Mouse (Mus musculus): ENCODE results near the gene Prss38. TPM values are rescaled to one million over a fixed set of nuclear protein-coding genes. Genes with fewer than 3 reads are reported as not detected.

Gene Prss38
- not detected in 2 replicates for total RNA-seq (2015; ENCODE audit: low replicate concordance)
- total RNA-seq (2017; ENCODE audit: low replicate concordance), result not detected in 2 replicates

DNA sequence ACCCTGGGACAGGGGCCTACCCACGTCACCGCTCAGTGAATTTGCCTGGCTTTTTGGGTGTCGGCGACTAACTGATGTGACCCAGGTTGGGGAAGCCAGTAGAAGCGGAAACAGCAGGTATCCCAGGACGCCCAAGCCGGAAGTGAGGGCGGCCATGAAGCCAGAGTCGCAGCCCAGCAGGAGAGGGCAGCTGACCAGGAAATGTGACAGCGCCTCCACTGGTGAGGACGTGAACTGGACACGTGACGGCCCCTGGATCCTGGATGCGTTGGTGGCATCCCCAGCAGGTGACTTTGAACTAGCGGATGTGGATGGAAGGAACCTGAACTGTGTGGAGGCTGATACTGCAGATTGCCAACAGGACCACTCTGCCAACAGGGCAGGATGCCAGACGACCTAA lies at the start of gene Prss38:
Prss38 (minus strand) TSS at position 183 of the 400 bp plus-strand sequence.
- no peak for ATAC-seq (replicated peaks; ENCODE audit: low FRiP score, poor library complexity, severe bottlenecking)

DNA sequence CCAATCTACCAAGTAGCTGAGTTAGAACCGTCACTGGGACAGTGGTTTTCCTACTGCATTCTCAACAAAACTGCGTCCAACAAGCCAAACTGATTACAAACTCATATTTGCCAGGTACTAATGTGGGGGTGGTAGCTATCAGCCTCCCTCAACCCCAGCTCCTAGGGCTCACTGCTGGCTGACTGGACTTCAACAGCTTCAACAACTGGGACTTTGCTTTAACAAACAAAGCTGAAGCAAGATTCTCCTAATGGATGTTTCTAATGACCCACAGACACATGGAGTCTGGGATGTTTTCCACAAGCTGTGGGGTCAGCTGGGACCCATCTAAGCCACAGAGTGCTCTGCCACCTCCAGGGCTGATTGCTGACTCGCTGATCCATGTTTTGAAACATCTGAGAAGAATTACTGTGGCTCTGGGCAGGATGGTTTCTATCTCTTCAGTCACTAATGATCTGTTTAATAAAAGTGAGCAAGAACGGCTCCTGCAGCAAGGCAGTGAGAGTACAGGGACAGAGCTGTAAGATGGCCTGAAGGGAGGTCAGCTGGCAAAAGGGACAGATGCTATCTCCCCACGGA lies 47.6 kb upstream of the Prss38 start:
- ATAC-seq (replicated peaks; ENCODE audit: low FRiP score, poor library complexity, severe bottlenecking), result no peak

DNA sequence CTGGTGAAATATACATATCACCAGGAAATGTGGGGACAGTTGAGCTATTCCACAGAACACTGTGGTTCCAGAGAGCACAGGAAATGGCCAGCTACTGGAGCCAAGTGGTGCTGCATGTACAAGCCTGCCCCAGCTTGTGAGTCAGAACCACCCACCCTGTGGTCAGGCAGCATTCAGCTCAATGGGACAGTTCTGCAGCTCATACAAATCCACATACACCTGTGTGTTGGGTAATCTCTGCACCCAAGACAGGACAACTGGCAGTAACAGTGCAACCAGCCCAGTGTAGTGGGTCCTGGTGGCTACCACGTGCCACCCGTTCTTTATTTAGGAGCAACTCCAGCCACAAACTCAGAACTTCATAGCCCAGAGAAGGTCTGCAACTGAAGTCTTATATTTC lies 46.5 kb upstream of the Prss38 start:
- ATAC-seq (replicated peaks; ENCODE audit: low FRiP score, poor library complexity, severe bottlenecking), result no peak

DNA sequence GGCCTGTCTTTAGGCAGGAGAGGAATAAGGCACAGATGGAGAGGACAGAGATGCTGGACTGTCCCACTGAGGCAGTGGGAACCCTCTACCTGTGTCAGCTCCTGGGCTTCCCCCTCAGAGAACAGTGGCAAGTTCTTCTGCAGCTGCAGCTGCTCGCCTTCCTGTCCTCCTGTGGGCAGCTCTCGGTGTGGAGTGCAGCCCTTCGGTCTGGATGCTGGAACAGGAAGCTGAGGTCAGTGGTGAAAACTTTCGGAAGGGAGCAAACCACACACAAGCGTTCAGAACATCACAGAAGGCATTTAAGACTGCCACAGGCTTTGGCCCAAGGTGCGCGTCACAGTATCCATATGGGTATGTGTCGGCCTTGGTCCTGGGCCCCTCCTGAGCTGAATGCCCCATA lies 46.0 kb upstream of the Prss38 start:
- ATAC-seq (replicated peaks; ENCODE audit: low FRiP score, poor library complexity, severe bottlenecking), result no peak

DNA sequence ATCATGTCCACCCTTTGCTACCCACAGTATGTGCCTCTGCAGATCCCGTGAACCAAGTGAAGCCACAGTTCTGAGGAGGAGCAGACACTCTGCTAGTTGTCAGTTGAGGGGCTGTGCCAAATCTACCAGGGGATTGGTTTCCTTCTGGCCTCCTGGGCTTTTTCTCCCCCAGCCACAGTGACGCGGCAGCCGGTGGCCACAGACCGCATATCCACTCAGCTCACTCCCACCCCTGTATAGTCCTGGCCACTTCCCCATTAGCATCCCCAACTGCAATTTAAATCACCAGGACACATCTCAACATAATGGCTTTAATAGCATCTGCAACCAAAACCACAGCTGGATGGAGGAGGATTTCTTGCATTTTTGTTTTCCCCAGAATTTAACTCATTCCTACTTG lies 43.3 kb upstream of the Prss38 start:
- no peak for ATAC-seq (replicated peaks; ENCODE audit: low FRiP score, poor library complexity, severe bottlenecking)

DNA sequence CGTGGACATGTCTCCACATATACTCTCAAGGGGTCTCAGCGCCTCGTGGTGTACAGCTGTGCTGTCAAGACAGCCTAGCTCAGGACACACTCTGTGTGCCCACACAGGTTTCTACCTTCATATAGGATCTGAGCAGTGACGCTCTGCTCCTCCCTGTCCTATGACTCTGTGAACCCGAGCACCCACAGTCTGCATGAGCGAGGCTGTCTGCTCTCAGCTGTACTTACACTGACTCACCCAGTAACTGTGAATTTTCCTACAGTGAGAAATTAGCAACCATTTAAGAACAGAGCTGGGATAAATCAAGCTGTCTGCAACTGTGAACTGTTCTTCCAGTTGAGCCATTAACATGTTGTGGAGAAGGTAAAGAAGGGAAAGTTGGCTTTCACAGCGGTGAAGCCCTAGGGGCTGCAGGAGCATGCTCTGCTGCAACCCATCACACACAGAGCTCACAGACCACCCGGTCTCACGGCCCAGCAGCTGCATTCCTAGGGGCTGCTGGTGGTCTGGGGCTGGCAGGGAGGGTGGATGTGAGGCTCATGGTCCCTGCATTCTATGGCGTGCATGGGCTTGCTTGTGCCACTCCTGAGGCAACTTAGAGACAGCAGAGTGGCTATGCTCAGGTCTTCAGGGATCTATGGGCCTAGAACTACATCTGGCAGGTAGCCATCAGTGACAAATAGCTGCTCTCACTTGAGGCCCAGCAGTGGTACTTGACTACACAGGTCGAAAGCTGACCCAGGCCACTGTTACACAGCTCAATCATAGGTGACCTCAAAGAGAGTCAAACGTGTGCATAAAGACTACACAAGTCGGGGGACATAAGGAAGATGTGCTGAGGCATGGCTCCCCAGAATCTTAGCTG lies 37.8 kb upstream of the Prss38 start:
- ATAC-seq (replicated peaks; ENCODE audit: low FRiP score, poor library complexity, severe bottlenecking), result no peak

DNA sequence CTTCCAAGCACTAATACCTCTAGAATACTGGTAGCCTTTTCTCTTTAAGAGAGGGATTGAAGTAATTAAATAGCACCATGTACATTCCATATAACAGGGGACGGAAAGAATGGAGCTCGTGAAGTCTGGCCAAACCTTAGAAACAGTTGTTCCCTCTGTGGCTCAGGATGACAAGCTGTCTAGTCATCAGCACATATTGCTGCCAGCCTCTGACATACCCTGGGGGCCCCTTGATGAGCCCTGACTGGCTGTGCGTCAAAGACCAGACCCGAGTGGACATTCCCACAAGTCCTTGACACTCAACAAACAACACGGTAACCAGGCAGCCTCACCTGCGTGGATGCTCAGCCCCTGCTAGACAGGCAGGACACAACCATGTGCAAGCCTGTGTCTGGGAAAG lies 36.6 kb upstream of the Prss38 start:
- ATAC-seq (replicated peaks; ENCODE audit: low FRiP score, poor library complexity, severe bottlenecking), result no peak

DNA sequence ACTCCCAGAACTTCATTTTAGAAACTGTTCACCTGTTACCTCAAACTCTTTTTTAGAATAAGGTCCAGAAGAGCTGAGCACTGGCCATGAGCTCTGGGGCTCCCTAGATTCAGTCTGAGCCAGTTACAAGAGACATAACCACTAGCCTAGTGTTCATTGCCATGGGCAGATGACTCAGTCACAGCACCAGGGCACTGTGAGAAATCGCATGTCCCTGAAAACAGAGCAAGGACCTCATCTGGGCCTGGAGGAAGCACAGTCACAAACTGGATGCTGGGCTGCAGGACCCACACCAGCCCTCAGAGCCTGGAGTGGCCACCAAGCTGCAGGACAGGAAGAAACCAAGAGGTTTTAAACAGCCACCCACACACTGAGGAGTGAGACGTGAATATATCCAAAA lies 35.4 kb upstream of the Prss38 start:
- ATAC-seq (replicated peaks; ENCODE audit: low FRiP score, poor library complexity, severe bottlenecking), result no peak

DNA sequence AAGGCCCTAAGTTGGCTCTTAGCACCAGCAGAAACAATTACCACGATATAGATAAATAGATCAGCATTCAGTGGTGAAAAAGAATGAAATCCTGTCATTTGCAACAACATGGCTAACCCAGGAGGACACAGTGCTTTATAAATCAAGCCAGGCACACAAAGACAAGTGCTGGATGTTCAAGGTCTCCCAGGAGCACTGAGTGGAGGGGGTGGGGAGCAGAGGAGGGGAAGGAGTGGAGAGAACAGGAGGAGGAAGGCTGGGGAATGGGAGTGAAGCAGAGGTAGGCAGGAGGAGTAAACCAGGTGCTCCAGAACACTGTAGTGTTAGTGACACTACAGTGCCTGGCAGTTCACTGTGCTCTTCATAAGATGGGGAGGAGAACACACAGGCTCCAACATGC lies 30.3 kb upstream of the Prss38 start:
- ATAC-seq (replicated peaks; ENCODE audit: low FRiP score, poor library complexity, severe bottlenecking), result no peak

DNA sequence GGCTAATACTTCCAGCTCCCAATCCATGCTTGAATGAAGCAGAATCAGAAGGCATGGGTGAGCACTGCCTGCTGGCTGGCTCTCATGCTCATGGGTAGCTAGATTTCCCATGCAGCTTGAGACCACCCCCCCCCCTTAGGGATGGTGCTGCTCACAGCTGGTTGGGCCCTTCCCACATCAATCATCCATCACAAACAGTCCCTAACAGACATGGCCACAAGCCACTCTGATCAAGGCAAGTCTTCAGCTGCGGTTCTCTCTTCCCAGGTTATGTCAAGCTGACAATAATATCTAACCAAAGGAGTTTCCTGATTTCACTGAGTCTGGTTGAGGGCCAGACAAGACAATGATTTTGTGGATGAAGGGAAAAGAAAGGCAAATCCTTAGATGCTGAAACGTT lies 25.4 kb upstream of the Prss38 start:
- ATAC-seq (replicated peaks; ENCODE audit: low FRiP score, poor library complexity, severe bottlenecking), result no peak

DNA sequence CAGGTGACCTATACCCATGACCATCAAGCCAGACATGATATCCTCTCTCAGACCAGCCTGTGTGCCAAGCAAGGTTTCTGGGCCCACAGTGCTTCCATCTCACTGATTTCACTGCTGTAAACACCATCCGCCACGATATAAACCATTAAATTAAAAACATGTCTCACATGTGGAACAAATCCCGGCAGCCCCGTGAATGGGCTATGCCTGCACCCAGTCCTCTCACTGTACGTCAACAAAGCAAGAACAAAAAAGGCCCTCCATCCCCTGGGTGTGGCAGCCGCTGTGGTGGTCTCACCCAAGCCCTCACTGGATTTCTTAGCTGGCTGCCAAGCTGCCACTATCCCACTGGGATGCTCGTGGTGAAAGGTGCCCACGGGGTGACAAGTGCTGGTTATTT lies 24.4 kb upstream of the Prss38 start:
- no peak for ATAC-seq (replicated peaks; ENCODE audit: low FRiP score, poor library complexity, severe bottlenecking)

DNA sequence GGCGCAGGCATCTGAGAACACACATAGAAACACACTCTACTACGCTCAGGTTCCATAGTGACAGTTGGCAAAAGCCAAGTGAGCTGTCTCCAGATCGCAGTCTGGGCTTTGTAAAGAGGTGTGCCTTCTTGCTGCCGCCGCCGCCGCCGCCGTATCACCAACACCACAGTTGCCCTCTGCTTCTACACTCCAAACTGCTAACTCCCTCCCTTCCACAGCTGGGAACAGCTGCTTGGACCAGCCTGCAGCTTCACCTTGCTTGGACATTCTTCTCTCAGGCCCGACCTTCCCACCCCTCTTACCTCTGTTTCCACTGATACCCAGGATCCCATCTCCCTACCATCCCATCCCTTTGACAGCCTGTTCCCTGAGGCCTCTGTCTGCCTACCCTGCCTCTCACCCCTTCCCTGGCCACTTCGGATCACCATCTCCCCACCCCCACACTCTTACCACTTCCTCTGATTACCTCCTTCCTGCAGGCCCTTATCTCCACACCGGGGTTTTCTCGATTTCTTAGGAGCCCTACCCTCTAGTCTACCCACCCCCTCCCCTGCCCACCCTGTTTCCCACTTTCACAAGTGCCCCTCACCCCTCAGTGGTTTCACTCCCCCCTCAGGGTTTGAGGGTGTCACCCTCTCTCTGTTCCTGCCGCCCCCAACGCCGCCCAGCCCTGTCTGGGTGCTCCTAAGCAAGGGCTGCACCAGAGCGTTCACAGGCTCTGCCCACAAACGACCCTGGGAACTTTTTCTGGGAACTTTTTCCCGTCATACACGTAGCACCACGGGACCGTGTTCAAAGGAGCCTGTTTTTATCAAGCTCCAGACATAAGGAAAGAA lies 22.3 kb upstream of the Prss38 start:
- ATAC-seq (replicated peaks; ENCODE audit: low FRiP score, poor library complexity, severe bottlenecking), result no peak

DNA sequence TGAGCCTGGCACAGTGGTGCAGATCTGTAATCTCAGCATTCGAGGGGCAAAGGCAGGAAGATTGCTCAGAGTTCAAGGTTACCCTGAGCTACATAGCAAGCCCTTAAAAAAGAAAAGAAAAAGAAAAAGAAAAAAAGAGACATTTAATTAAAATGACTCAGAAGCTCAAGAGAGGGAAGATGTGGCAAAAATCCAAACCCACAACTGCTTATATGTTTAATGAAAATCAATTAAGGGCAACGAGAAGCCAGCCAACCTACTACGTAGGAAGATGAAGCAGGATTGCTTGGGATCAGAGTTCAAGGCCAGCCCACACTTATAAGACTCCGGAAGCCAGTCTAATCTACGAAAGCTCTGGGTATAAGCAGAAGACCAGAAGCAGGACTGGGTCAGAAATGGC lies 19.0 kb upstream of the Prss38 start:
- no peak for ATAC-seq (replicated peaks; ENCODE audit: low FRiP score, poor library complexity, severe bottlenecking)

DNA sequence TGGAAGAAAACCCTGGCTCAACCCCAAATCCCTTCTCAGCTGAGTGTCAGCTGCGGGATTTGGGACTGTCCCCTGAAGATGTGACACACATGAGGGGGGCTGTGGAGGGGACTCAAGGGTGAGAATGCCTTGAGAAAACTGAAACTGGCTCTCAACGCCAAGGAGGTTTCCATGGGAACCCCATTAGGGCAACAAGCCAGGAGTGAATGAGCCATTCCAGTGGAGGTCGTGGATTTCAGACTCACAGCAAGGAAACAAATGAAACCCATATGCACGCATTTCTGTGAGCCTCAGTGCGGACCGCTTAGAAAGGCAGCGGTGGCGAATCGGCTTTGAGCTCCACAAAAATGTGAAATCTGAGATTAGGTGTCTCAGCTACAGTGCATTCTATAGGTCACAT lies 18.1 kb upstream of the Prss38 start:
- ATAC-seq (replicated peaks; ENCODE audit: low FRiP score, poor library complexity, severe bottlenecking), result no peak

DNA sequence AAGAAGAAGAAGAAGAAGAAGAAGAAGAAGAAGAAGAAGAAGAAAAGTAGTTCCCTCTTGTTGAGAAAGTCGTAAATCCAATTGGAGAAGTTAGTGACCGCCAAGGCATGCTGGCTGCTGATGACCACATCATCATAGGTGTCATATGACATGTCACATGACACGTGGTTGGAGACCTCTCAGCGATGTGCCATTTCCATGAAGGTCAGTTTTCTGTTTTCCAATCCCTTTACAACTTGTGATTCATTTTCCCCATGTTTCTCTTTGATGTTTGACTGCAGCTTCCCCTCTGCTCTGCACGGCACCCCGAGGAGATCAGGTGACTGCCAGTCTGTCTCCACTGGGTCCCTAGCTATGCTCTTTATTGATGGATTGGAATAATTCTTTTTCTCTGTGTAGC lies 16.8 kb upstream of the Prss38 start:
- ATAC-seq (replicated peaks; ENCODE audit: low FRiP score, poor library complexity, severe bottlenecking), result no peak

DNA sequence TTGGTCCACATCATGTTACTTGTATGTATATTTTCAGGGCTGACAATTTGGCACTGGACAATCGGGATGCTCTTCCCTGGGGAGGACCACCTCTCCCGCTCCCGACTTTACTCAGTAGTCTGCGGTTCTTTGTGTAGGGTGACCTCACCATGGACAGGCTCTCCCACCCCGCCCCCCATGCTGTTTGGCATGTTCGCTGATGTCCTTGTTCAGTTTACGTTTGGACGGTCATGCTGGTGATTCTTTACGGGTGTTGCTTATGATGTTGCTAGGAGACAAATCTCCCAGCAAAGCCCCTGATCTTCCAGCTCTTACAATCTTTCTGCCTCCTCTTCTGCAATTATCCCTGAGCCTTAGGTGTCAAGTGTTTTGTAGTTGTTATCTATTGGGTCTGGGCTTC lies 15.0 kb upstream of the Prss38 start:
- ATAC-seq (replicated peaks; ENCODE audit: low FRiP score, poor library complexity, severe bottlenecking), result no peak

DNA sequence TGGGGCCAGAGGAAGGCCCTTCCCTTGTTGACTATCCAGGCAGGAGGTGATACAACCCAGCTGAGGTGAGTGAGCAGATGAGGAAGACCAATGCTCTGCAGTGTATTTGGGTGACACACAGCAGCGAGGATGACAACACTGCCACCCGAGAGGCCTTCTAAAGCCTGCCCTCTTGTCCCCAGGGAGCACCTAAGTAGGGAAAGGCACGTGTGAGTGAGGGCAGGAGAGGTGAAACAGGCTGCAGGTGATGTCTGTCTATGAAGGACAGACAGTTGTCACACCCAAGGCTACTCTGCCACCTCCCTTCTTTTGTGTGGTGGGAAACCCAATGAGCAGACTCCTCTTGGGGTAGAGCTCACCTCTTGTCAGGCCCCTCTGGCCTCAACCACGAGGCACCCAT lies 14.2 kb upstream of the Prss38 start:
- ATAC-seq (replicated peaks; ENCODE audit: low FRiP score, poor library complexity, severe bottlenecking), result no peak

DNA sequence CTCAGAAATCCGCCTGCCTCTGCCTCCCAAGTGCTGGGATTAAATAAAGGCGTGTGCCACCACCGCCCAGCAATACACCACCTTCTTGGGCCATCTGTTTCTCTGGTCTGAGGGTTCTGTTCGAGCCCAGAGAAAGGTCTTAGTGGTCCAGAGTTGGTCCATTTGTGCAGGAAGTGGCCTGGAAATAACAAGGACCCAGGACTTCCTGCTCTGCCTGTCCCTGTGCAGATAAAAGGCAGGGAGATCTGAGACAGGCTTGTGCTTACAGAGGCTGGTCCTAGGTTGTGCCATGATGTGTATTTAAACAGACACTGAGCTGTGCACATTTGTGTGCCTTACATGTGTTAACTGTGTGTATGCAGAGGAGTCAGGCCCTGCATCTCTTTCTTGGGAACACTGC lies 13.3 kb upstream of the Prss38 start:
- no peak for ATAC-seq (replicated peaks; ENCODE audit: low FRiP score, poor library complexity, severe bottlenecking)

DNA sequence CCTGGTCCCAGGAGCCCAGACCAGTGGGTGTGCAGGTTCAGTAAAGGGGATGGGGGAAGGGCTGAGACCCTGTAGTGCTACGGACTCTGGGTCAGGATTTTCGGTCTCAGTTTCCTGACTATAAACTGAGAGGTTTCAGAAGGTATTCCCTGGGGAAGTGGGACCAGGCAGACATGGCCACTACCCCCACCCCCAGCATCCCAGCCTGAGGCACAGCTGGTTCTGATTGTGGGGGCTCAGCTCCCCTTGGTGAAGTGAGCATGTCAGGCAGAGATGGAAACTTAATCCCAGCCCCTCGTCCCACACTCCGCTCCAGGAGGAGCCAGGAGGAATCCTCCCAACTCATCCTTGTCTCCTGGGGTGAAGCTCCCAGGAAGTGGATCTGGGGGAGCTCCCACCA lies 12.0 kb upstream of the Prss38 start:
- no peak for ATAC-seq (replicated peaks; ENCODE audit: low FRiP score, poor library complexity, severe bottlenecking)

DNA sequence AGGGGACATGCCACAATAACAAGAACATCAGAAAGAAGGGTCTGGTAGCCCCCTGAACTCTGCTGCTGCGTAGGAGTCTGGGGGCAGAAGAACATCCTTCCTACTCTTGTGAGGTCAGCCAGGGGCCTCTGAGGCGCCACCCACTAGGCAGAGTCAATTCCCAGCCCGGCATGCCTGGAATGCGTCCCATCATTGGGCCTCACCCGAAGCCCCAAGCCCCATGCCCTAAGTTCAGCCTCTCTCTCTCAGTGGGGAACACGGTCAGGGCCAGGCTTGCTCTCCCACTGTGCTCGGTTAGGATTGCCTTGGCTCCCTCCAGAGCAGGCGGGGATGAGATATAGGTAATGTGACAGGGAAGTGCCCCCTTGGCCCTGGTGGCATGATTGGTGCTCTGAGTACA lies 9.7 kb upstream of the Prss38 start:
- ATAC-seq (replicated peaks; ENCODE audit: low FRiP score, poor library complexity, severe bottlenecking), result no peak

DNA sequence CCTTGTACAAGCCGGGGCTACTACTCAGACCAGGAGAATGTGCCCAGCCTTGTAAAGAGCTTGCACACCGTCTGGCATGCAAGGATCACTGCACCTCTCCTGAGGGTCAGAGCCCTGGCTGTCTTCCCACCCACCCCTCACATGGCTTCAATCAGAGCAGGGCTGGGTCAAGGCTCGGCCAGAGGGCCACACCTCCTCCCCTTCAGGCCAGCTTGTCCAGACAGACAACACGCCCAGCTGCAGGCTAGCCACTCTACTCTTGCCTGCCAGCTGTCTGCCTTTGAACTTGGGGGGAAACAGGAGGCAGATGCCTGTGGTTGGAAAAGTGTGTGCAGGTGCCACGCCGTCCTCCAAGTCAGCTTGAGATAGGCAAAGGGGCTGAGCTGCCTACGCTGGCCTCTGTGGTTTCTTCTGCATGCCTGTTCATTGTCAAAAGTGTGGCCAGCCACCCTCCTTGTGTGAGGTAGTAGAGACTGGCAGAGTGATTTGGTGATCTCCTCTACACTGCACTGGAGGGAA lies 9.0 kb upstream of the Prss38 start:
- no peak for ATAC-seq (replicated peaks; ENCODE audit: low FRiP score, poor library complexity, severe bottlenecking)
